Mouse (Mus musculus) bone marrow, adult 2 months (tissue): ENCODE data around the gene Gm5426.

Experiments used
- CTCF ChIP-seq: fragments of 200-500 bp; IDR thresholded peaks from 2 replicates; pipeline ENCODE4 v1.5.1; 2011; ENCODE audit warnings: low read length, control low read depth; ENCODE audit not compliant: control insufficient read depth, insufficient read depth
- POLR2A ChIP-seq: fragments of 200-500 bp; IDR thresholded peaks from 2 replicates; pipeline ENCODE4 v1.6.1; 2011; ENCODE audit warnings: low read depth, mild to moderate bottlenecking, control low read depth, low read length, borderline replicate concordance; ENCODE audit not compliant: control insufficient read depth

DNA sequence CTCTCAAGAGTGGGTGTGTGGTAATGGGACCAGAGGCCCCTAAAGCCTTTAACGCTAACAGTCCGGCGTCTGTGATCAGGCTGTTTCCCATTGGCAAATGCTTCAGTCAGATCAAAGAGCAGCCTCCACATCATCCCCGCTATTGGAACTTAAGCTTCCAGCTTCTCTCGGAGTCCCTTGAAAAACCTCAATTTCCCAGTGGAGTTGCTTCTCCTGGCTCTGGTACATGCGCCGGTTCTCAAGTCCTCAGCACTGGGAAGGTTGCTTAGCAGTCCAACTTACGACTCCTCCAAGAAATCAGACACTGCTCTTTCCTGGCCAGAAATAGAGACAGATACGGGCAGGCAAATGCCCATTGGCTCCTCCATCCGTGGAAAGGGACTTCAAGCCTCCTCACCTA is 37.4 kb downstream of the Gm5426 start:
- TF ChIP-seq CTCF, result no peak
- no peak for TF ChIP-seq POLR2A
